Mouse (Mus musculus): ENCODE measurements around the gene Gatad1.
"Not testable (repeated sequence)": the region's sequence is repeated elsewhere in the genome, so short reads cannot be mapped to it uniquely, and the experiment has no call there.

Gatad1 gene

DNA sequence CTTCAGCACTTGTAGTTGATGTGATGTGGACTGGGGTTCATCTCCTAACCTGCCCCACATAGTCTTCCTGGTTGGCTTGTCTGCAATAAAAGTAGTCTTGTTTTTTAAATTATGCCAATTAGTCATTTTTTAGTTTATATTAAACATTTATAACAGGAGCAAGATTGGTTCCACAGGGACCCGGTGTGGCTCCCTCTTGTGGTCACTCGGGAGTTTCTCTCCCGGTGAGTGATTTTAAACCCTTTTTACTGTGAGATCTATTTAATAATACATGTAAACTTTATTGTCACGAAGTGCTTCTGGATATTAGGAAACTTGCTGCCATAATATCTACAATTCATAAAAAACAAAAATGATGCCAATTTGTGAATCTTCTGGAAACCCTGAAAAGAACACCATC, 23.0 kb downstream of the Gatad1 start:
- DNase-seq: no peak

DNA sequence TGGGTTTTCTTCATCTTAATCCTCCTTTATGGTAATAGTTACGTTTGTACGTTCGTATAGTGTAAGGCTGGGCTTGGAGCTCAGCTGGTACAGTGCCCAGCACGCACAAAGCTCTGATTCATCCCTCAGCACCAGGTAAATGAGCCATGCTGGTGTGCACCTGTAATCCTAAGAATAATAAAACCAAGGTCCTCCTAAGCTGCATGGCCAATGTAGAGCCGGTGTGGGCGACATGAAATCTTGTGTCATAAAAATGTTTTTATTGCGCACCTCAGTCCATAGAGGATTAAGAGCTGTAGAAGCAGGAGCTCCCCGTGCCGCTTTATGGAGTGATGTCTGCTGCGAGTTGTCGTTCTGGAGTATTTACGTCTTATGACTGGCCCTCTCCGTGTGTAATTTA, 23.7 kb downstream of the Gatad1 start:
- no peak for DNase-seq

DNA sequence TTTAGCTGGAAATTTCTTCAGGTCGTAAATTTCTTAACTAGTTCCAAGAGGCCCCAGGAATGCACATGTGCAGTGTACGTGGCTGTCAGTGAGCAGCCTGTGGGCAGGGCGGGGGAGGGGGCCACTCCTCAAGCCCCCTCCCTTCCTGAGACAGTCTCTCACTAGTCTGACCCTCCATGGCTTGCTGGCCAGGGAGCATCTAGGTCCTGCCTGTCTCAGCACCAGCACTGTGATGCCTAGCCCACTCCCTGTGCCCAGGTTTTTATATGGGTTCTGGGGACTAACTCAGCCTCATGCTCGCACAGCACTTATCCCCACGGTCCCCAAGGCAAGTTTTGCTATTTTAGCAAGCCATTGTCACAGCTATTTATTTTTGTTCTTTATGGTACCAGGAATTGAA, 24.7 kb downstream of the Gatad1 start:
- DNase-seq: no peak

GRCm38 (mm10) chr5:3631512-3632271, 25.3 kb downstream of the Gatad1 start:
- DNase-seq: no peak

DNA sequence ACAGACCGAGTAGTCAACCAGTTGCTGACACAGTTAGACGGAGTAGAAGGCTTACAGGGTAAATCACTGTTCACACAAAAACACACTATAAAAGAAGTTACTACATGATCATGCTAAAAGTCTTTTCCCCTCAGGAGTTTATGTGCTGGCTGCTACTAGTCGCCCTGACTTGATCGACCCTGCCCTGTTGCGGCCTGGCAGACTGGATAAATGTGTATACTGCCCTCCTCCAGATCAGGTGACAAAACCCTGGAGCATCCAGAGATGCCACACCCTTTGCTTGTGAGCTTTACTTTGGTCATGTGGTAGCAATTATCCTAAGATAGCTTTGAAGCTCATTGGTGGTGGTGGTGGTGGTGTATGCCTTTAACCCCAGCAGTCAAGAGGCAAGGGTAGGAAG, 26.9 kb downstream of the Gatad1 start:
- DNase-seq: no peak

DNA sequence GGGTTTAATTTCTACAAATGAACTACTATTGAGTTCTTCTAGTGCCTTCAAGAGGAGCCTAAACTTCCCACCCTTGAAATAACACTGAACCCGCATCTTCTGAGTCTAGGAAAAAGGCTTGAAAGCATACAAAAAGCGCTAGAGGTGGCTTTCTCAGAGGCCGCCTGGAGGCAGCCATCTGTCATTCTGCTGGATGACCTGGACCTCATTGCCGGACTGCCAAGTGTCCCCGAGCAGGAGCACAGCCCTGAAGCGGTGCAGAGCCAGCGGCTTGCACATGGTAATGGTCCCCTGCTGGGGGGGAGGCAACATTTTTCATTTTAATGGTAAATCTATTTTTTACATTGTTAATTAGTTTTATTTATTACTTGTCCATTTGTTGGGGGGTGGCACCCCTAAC, 36.5 kb downstream of the Gatad1 start:
- no peak for DNase-seq

GRCm38 (mm10) chr5:3611835-3612234, 45.1 kb downstream of the Gatad1 start:
- not testable (repeated sequence) for DNase-seq

- DNase-seq: no peak
These were observed 47.7 kb downstream of the Gatad1 start for GRCm38 (mm10) chr5:3609241-3609640.

DNA sequence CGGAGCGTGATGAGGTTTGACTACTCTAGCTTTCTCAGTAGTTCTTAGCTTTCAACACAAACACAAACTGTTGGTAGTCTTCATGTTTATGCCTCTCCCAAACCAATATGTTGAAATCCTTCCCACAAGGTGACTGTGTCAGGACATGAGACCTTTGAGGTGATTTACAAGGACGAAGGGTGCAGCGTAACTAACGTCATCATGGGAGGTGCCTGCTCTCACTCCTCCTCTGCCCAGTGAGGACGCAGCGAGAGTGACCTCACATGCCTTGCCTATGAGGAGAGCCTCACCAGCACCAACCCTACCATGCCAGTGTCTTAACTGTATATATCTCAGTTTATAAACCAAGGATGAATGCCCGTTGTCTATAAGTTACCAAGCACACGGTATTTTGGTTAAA, 49.9 kb downstream of the Gatad1 start:
- no peak for DNase-seq

DNA sequence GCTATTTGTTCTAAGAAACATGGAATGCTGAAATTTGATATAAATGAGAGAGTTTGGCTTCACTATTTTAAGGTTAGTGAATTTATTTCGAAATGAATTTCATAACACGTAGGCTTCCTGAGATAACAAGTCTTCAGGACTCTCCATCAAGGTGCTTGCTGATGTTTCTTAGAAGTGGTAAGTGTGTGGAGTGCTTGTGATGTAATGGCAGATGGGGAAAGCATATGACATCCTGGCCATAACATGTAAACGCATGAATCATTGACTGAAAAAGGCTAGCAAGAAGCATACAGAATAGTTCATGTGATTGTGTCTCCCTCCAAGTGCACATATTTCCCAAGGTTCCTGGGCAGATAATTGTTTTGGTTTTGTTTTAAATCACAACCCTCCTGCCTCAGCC, 56.2 kb downstream of the Gatad1 start:
- DNase-seq: no peak

GRCm38 (mm10) chr5:3600298-3600697, 56.7 kb downstream of the Gatad1 start:
- DNase-seq: no peak

DNA sequence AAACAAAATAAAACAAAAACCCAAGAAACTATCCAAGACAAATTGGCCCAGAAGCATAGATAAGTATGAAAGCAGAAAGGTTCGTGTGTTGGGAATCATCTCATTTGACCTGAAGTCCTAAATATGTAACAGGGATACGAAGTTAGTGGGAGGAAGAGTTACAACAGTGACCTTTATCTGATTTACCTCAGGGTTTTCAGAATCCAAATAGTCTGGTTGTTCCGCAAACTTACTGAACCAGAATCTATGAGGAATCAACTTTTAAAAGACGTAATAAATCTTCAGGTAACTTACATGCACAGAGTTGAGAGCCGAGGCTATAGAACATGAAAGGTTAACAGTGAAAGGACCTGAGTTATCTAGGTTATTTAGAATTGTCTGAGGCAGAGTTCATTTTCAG, 58.2 kb downstream of the Gatad1 start:
- DNase-seq: no peak

DNA sequence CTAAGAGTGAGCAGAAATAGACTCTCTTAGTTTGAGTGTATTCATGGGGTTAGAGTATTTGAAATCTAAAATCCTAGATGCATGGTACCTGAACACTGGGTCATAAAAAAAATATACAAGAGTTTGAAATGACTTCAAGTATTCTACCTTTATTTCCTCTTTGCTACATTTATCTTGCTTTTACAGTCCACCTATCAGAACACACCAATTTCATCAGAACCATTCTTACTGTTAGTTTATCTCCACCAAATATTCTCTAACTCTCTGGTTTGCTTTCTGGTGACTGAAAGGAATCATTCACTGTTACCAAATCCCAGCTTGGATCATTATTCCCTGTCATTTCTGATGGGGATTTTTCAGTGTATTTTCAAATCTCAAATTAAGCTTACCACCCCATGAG, 59.8 kb downstream of the Gatad1 start:
- DNase-seq: no peak

GRCm38 (mm10) chr5:3596399-3596766, 60.6 kb downstream of the Gatad1 start, which contains the start of gene Rbm48:
TSS of gene Rbm48 (minus strand) at chr5:3596585.
- peak; percentile 76 to 83 for DNase-seq

DNA sequence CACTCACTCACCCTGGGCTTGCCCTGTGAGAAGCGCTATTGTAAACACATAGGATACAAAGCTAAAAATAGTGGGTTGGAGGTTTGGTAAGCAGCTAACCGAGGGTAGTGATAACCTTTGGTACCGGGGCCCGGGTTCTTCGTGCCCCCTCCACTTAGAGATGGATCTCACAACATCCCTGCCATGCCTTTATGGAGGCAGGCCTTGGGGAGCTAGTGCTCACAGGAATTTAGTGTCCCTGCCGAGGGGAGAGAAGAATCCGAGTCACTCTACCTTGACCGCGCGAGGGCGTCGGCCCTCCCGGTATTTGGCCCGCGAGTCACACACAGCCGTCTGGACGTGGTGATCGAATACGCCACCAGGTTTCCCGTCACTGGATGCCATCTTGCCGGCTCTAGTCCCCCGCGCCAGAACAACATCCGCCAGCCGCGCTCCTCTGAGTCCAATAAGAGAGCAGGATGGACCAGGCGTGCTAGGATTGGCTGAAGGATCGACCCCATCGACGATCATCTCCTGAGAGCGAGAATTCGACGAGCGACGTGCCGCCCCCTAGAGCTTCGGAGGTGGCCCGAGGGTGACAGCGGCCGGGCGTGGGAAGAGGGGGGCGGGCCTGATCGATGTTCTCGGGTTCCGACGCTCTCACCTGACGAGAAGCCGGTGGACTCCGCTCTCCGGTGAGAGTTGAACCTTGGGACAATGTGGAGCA, 61.1 kb downstream of the Gatad1 start, which contains the start of gene Pex1:
Gene Pex1 (plus strand): TSS at position 374 of the 706 bp plus-strand sequence.
- peak; percentile 94 to 95 for DNase-seq
